9 mouse cellular contexts compared by ENCODE assay signal in the genomic region with DNA sequence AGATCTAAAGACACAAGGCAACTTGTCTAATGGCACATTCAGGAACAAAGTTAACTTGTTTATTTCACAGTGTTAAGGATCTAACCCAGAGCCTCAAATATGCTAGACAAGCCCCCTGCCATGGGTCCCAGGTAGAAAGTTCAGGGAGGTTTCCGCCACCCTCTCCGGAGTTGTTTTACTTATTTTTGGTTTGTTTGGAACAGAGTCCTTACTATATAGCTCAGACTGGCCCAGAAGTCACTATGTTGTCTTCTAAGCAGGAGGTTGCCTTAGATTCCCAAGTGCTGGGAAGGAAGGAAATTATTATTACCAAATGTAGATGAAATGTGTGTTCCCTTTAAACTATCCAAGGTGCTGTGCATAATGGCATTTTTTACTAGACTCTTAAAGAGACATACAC. TPM values are rescaled to one million over a fixed set of nuclear protein-coding genes. Genes with fewer than 3 reads are reported as not detected.
DNase-seq lines count a peak whose midpoint lies in the region; ATAC-seq and TF ChIP-seq lines count a peak whose summit lies in the region.
"Had no signal": no experiment of that assay in that cellular context is flagged by ENCODE, and none has a peak within 500 bp of the region (broad histone marks: within the 10 kb centered on the region; RNA-seq: fewer than 3 reads in every experiment).

No protein-coding gene starts in this region.

- H3K79me2 ChIP-seq in MEL (ENCODE audit: control insufficient read depth, insufficient read depth, low read length, poor library complexity): peaks cover 17% of the 10 kb centered on the region

- ATAC-seq in midbrain, embryonic 11.5 days (ENCODE audit: low FRiP score): no peak
- ATAC-seq in frontal cortex, adult (ENCODE audit: low TSS enrichment): no peak

- no peak for TF ChIP-seq POLR2A in MEL (IDR thresholded peaks at IDR 0.05; ENCODE audit: control insufficient read depth in 1 of 2, insufficient read depth in 1 of 2, low read depth in 1 of 2, low read length in 2 of 2, poor library complexity in 1 of 2)

- DNase-seq in heart, embryonic 10.5 days (ENCODE audit: low spot score): no peak
- DNase-seq in heart, adult 9 months (ENCODE audit: low spot score in 2 of 2): no peak
- no peak for DNase-seq in MEL (ENCODE audit: low read depth, low spot score)
- no peak for DNase-seq in hindbrain, embryonic 10.5 days (ENCODE audit: low spot score)
- DNase-seq in midbrain, embryonic 11.5 days (ENCODE audit: low spot score, missing footprints): no peak
- DNase-seq in urinary bladder, adult 2 months (ENCODE audit: low spot score): no peak
- DNase-seq in kidney, postnatal 4 days: no peak
- DNase-seq: cerebellum, postnatal 25 days had no signal

- H3K4me2 ChIP-seq in midbrain, embryonic 11.5 days: peak overlapping the region; percentile 34

- H3K9me3 ChIP-seq in heart, embryonic 10.5 days: no peaks in the 10 kb centered on the region
- no peaks in the 10 kb centered on the region for H3K9me3 ChIP-seq in MEL (replicated peaks; ENCODE audit: insufficient read depth, low read length)
- no peaks in the 10 kb centered on the region for H3K9me3 ChIP-seq in hindbrain, embryonic 10.5 days
- no peaks in the 10 kb centered on the region for H3K9me3 ChIP-seq in midbrain, embryonic 11.5 days (ENCODE audit: control insufficient read depth, low read length)

- H3K4me1 ChIP-seq in heart, embryonic 10.5 days: peaks cover 5% of the 10 kb centered on the region; the same call in 1 of the 2 replicates
- peaks cover 4 to 10% of the 10 kb centered on the region in 2 experiments; a peak in 3 of 4 replicates for H3K4me1 ChIP-seq in MEL (ENCODE audit: control insufficient read depth in 1 of 2, insufficient read depth in 2 of 2, low read length in 2 of 2)
- H3K4me1 ChIP-seq in hindbrain, embryonic 10.5 days (replicated peaks): peaks cover 26% of the 10 kb centered on the region
- peaks cover 18% of the 10 kb centered on the region for H3K4me1 ChIP-seq in midbrain, embryonic 11.5 days (ENCODE audit: control insufficient read depth, insufficient read depth, low read length)

- TF ChIP-seq EP300 in MEL (IDR thresholded peaks at IDR 0.05; ENCODE audit: low read depth in 1 of 2, low read length in 2 of 2): no peak

- no peak for TF ChIP-seq CTCF in MEL (IDR thresholded peaks at IDR 0.05 in 2 of 3, conservative IDR thresholded peaks at IDR 0.05 in 1 of 3; ENCODE audit: control insufficient read depth in 1 of 3, insufficient read depth in 1 of 3, low read depth in 2 of 3, low read length in 3 of 3, poor library complexity in 1 of 3, severe bottlenecking in 1 of 3)

- peak overlapping the region; percentile 72; the same call in 1 of the 2 replicates for H3K27ac ChIP-seq in heart, embryonic 10.5 days
- peak overlapping the region; percentile 52 for H3K27ac ChIP-seq in MEL (ENCODE audit: control insufficient read depth, low read depth, low read length)
- H3K27ac ChIP-seq in hindbrain, embryonic 10.5 days: peak overlapping the region; percentile 72
- H3K27ac ChIP-seq in midbrain, embryonic 11.5 days (ENCODE audit: low read depth, low read length): no peak overlapping the region

- peak overlapping the region; percentile 50 for H3K9ac ChIP-seq in MEL (ENCODE audit: control insufficient read depth, low read depth, low read length, poor library complexity, severe bottlenecking)
- no peak overlapping the region for H3K9ac ChIP-seq in midbrain, embryonic 11.5 days (ENCODE audit: low read length)

- H3K4me3 ChIP-seq in heart, embryonic 10.5 days: peak overlapping the region; percentile 59; the same call in 1 of the 2 replicates
- H3K4me3 ChIP-seq in MEL (ENCODE audit: control insufficient read depth in 1 of 2, insufficient read depth in 1 of 2, low read depth in 2 of 2, low read length in 2 of 2): peak overlapping the region; percentile 23 to 71
- H3K4me3 ChIP-seq in hindbrain, embryonic 10.5 days: peak overlapping the region; percentile 56; the same call in 1 of the 2 replicates
- no peak overlapping the region for H3K4me3 ChIP-seq in midbrain, embryonic 11.5 days (ENCODE audit: low read depth, low read length)

- no peaks in the 10 kb centered on the region for H3K36me3 ChIP-seq in heart, embryonic 10.5 days
- peaks cover 0 to 24% of the 10 kb centered on the region in 2 experiments; a peak in 2 of 4 replicates for H3K36me3 ChIP-seq in MEL (ENCODE audit: control insufficient read depth in 1 of 2, insufficient read depth in 2 of 2, low read length in 2 of 2)
- no peaks in the 10 kb centered on the region for H3K36me3 ChIP-seq in hindbrain, embryonic 10.5 days
- H3K36me3 ChIP-seq in midbrain, embryonic 11.5 days (ENCODE audit: control insufficient read depth, insufficient read depth, low read length): no peaks in the 10 kb centered on the region

- no peaks in the 10 kb centered on the region for H3K27me3 ChIP-seq in heart, embryonic 10.5 days (ENCODE audit: insufficient read depth, poor library complexity, severe bottlenecking)
- H3K27me3 ChIP-seq in MEL (ENCODE audit: control insufficient read depth in 1 of 2, insufficient read depth in 2 of 2, low read length in 2 of 2): no peaks in the 10 kb centered on the region
- no peaks in the 10 kb centered on the region for H3K27me3 ChIP-seq in hindbrain, embryonic 10.5 days (ENCODE audit: insufficient read depth, poor library complexity, severe bottlenecking)
- no peaks in the 10 kb centered on the region for H3K27me3 ChIP-seq in midbrain, embryonic 11.5 days (ENCODE audit: control insufficient read depth, insufficient read depth, low read length)

- no peak for TF ChIP-seq RAD21 in MEL (IDR thresholded peaks at IDR 0.05; ENCODE audit: low read depth, low read length)

- 74% methylated on average over 2 of the region's 2 CpGs for WGBS in heart, embryonic 10.5 days
- 69% methylated on average over 2 of the region's 2 CpGs for WGBS in hindbrain, embryonic 10.5 days
- 78% methylated on average over 2 of the region's 2 CpGs for WGBS in midbrain, embryonic 11.5 days

TF ChIP-seq in MEL, 35 proteins besides CTCF, POLR2A, EP300 and RAD21:
- TF ChIP-seq TAL1 (IDR thresholded peaks at IDR 0.05; ENCODE audit: low read length) (no peak), GABPA (IDR thresholded peaks at IDR 0.05; ENCODE audit: low read depth, low read length) (no peak), KAT2A (conservative IDR thresholded peaks at IDR 0.05; ENCODE audit: low read depth, low read length) (no peak), POLR2AphosphoS2 (IDR thresholded peaks at IDR 0.05; ENCODE audit: low read length) (no peak), CHD2 (IDR thresholded peaks at IDR 0.05; ENCODE audit: low read length) (no peak), ZC3H11A (IDR thresholded peaks at IDR 0.05; ENCODE audit: low read depth, low read length) (no peak), NRF1 (IDR thresholded peaks at IDR 0.05; ENCODE audit: insufficient read depth, low read depth, low read length, poor library complexity, severe bottlenecking) (no peak), MAX (IDR thresholded peaks at IDR 0.05; ENCODE audit: low read length) (no peak), E2F4 (IDR thresholded peaks at IDR 0.05; ENCODE audit: borderline replicate concordance, low read depth, low read length) (no peak), POLR2AphosphoS5 (IDR thresholded peaks at IDR 0.05; ENCODE audit: borderline replicate concordance, low read depth, low read length) (no peak), ZKSCAN1 (IDR thresholded peaks at IDR 0.05; ENCODE audit: low read depth, low read length) (no peak), ZNF384 (IDR thresholded peaks at IDR 0.05; ENCODE audit: low read depth, low read length) (no peak), CHD1 (IDR thresholded peaks at IDR 0.05; ENCODE audit: low read depth, low read length) (no peak), SMC3 (IDR thresholded peaks at IDR 0.05; ENCODE audit: low read depth, low read length) (no peak), TCF12 (IDR thresholded peaks at IDR 0.05; ENCODE audit: low read depth, low read length) (no peak)
TF ChIP-seq in MEL: peak in this region for 0.

RNA-seq across cellular contexts. Expression of a gene that starts 9.7 kb away (rescaled TPM):
- 155 TPM in 2 replicates for polyA plus RNA-seq in heart, embryonic 10.5 days (2016; fragmentation: Nextera tagmentation; extraction: Ambion mirVana)
- total RNA-seq in MEL (2012; rRNA removed): 20.3 and 26.8 TPM in 2 replicates
- 100 to 1,000 TPM in 1 of 2 experiments, 10 to 100 TPM in 1; 39.9 to 315 TPM for polyA plus RNA-seq in MEL (2012; ENCODE audit: insufficient read depth in 1 of 2, insufficient read length in 2 of 2, low read depth in 1 of 2, low replicate concordance in 2 of 2, missing spikeins in 1 of 2)
- polyA plus RNA-seq in hindbrain, embryonic 10.5 days (2016; fragmentation: Nextera tagmentation; extraction: Ambion mirVana): 162 and 174 TPM in 2 replicates
- 245 and 246 TPM in 2 replicates for polyA plus RNA-seq in midbrain, embryonic 11.5 days (2014; fragmentation: Nextera tagmentation; extraction: Ambion mirVana)
- 119 and 181 TPM in 2 replicates for polyA plus RNA-seq in urinary bladder, adult 2 months (2012; rRNA removed)
